Mouse (Mus musculus) stomach, embryonic 15.5 days (tissue): ENCODE measurements around the gene Tpra1. TPM values are rescaled to one million over a fixed set of nuclear protein-coding genes. Genes with fewer than 3 reads are reported as not detected.

Experiments
- polyA plus RNA-seq: library from polyadenylated mRNA; unstranded; fragments of >200 nt; fragmentation: Nextera tagmentation; extraction: Ambion mirVana; gene quantifications from 2 replicates; pipeline ENCODE4 v1.2.1, GENCODE M21; 2015

Tpra1 gene
- polyA plus RNA-seq, 1 experiment from 2014 or later, result 60.1 TPM

Other genes starting within 250 kb of the Tpra1 start
- gene Mgll, start 177.8 kb upstream of the Tpra1 start, polyA plus RNA-seq, result 109 and 123 TPM in 2 replicates
- gene Abtb1, start 60.3 kb upstream of the Tpra1 start, polyA plus RNA-seq, result 29.8 and 31.5 TPM in 2 replicates
- 62.5 and 72.3 TPM in 2 replicates for gene Podxl2, start 27.2 kb upstream of the Tpra1 start, polyA plus RNA-seq
- gene Mcm2, start 3.5 kb upstream of the Tpra1 start, polyA plus RNA-seq, result 105 and 110 TPM in 2 replicates